Mouse (Mus musculus) midbrain, embryonic 14.5 days (tissue): Measurements from ENCODE around the gene Fam221b. TPM values are rescaled to one million over a fixed set of nuclear protein-coding genes. Genes with fewer than 3 reads are reported as not detected.

Experiments used
- ATAC-seq: fragments of 200-750 bp; cut with Nextera tagmentation; 2 replicates; pipeline ENCODE4 v1.8.0; 2017; ENCODE audit warnings: moderate number of reproducible peaks, moderate library complexity; ENCODE audit not compliant: low FRiP score, low TSS enrichment
- DNase-seq: peaks from one replicate; pipeline ENCODE4 v3.0.0-alpha.2; 2015
- H3K27ac ChIP-seq: fragments of 300-500 bp; sonication (generic); replicated peaks from 2 replicates; pipeline ENCODE4 v1.5.1; 2014; ENCODE audit warnings: mild to moderate bottlenecking, low read depth, low read length, moderate library complexity
- H3K27me3 ChIP-seq: fragments of 300-500 bp; sonication (generic); 2 replicates; pipeline ENCODE4 v1.6.1; 2014; ENCODE audit warnings: low read length, control low read depth, mixed read lengths; ENCODE audit not compliant: control insufficient read depth, insufficient read depth
- H3K36me3 ChIP-seq: fragments of 300-500 bp; sonication (generic); 2 replicates; pipeline ENCODE4 v1.6.1; 2014; ENCODE audit warnings: low read length, control low read depth; ENCODE audit not compliant: control insufficient read depth, insufficient read depth
- H3K4me1 ChIP-seq: fragments of 300-500 bp; sonication (generic); 2 replicates; pipeline ENCODE4 v1.6.1; 2014; ENCODE audit warnings: mild to moderate bottlenecking, antibody characterized with exemption, low read length, control low read depth; ENCODE audit not compliant: control insufficient read depth, insufficient read depth
- H3K4me2 ChIP-seq: fragments of 300-500 bp; sonication (generic); 2 replicates; pipeline ENCODE4 v1.6.1; 2014; ENCODE audit warnings: mild to moderate bottlenecking, low read length, moderate library complexity
- H3K4me3 ChIP-seq: fragments of 300-500 bp; sonication (generic); replicated peaks from 2 replicates; pipeline ENCODE4 v1.5.1; 2014; ENCODE audit warnings: low read depth, low read length
- H3K9ac ChIP-seq: fragments of 300-500 bp; sonication (generic); replicated peaks from 2 replicates; pipeline ENCODE4 v1.6.1; 2014; ENCODE audit warnings: mild to moderate bottlenecking, low read length, moderate library complexity
- H3K9me3 ChIP-seq: fragments of 300-500 bp; sonication (generic); 2 replicates; pipeline ENCODE4 v1.6.1; 2016; ENCODE audit warnings: low read length, control low read depth, mixed read lengths; ENCODE audit not compliant: control insufficient read depth
- WGBS: fragments of 180-500 bp; shearing (Covaris S2); extraction: QIAGEN DNeasy Blood & Tissue Kit; methylation state at CpG from one replicate; pipeline ENCODE4 v1.1.7; 2014; 5-methylcytosine and 5-hydroxymethylcytosine counted together
- polyA plus RNA-seq: library from polyadenylated mRNA; unstranded; fragments of >200 nt; fragmentation: Nextera tagmentation; extraction: Ambion mirVana; gene quantifications from 2 replicates; pipeline ENCODE4 v1.2.1, GENCODE M21; 2014

The Fam221b gene
- polyA plus RNA-seq, 1 experiment from 2014 or later, result 2.9 TPM

DNA sequence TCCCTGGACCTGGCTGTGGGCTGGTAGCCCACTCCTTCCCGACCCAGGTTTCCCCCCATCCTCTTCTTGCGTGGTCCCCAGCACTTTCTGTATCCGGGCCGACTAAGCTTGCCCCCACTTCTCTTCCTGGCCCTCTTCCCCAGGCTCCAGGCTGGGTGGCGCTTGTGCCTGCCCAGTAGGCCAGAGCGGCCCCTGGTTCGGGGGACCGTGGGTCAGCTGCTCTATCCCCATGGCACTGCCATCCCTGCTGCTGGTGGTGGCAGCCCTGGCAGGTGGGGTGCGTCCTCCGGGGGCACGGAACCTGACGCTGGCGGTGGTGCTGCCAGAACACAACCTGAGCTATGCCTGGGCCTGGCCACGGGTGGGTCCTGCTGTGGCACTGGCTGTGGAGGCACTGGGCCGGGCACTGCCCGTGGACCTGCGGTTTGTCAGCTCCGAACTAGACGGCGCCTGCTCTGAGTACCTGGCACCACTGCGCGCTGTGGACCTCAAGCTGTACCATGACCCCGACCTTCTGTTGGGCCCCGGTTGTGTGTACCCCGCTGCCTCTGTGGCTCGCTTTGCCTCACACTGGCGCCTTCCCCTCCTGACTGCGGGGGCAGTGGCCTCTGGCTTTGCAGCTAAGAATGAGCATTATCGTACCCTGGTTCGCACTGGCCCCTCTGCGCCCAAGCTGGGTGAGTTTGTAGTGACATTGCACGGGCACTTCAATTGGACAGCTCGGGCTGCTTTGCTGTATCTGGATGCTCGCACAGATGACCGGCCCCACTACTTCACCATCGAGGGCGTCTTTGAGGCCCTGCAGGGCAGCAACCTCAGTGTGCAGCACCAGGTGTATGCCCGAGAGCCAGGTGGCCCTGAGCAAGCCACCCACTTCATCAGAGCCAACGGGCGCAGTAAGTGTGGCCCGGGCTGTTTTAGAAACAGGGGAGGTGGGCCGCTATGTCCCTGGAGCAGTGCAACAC is 36.7 kb downstream of the Fam221b start:
- H3K4me1 ChIP-seq, result peaks cover 28% of the 10 kb centered on the region
- H3K36me3 ChIP-seq, result no peaks in the 10 kb centered on the region
- peak overlapping the region; percentile 88 for H3K4me2 ChIP-seq
- H3K27ac ChIP-seq, result peak overlapping the region; percentile 88
- peak; percentile 26 for ATAC-seq
- 43% methylated on average over 42 of the region's 42 CpGs for WGBS
- peak overlapping the region; percentile 56 for H3K4me3 ChIP-seq
- no peaks in the 10 kb centered on the region for H3K27me3 ChIP-seq
- H3K9ac ChIP-seq, result peak overlapping the region; percentile 95
- DNase-seq, result peak; percentile 27
- no peaks in the 10 kb centered on the region for H3K9me3 ChIP-seq

DNA sequence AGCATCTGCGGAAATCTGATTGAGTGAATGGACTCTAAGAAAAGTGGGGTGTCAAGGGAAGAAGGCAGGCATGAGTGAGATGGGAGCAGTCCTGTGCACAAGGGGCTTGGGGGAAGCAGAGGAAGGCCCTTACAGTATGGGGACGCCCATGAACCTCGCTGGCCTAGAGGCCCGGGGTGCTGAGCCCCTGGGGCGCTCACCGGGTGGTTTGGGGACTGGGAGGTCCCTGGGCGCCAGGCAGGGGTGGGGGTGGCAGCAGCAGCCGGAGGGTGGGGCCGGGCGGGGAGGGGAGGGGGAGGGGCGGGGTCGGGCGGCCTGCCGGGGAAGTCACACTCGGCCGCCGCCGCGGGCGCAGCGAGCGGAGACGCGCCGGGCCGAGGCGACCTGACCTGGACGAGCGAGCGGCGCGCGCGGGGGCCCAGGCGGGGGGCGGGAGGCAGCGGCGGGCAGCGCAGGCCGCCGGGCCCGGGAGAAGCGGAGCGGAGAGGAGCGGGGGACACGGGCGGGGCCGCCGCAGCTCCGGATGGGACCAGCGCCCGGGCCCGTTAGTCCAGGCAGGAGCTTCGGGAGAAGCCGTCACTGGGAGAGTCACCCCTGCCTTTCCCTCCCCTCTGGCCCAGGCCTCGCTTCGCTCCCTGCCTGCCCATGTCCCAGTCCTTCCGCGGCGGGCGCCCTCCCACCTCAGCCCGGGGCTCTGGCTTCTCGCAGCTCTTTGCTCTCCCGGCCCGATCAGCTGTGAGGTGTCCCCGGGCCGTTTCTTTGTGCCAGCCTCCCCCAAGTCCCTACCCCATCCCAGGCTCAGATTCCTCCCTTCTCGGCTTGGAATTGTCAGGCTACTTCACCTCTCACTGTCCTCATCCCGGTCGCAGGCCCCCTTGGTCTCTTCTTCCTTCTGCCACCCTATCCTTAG is 37.6 kb downstream of the Fam221b start, which contains the start of gene Npr2:
Npr2 (plus strand) TSS at position 890 of the 910 bp plus-strand sequence.
- Histone ChIP-seq H3K27me3 (no peaks in the 10 kb centered on the region), H3K9ac (peak within 1 kb of the TSS; percentile 95), H3K4me1 (peaks cover 28% of the 10 kb centered on the region), H3K27ac (peak within 1 kb of the TSS; percentile 88), H3K4me3 (peak within 1 kb of the TSS; percentile 56), H3K9me3 (no peaks in the 10 kb centered on the region), H3K36me3 (no peaks in the 10 kb centered on the region), H3K4me2 (peak within 1 kb of the TSS; percentile 88)
- DNase-seq, result peak; percentile 74
- peak; percentile 46 for ATAC-seq
- WGBS, result under 1% methylated on average over 60 of the region's 70 CpGs

DNA sequence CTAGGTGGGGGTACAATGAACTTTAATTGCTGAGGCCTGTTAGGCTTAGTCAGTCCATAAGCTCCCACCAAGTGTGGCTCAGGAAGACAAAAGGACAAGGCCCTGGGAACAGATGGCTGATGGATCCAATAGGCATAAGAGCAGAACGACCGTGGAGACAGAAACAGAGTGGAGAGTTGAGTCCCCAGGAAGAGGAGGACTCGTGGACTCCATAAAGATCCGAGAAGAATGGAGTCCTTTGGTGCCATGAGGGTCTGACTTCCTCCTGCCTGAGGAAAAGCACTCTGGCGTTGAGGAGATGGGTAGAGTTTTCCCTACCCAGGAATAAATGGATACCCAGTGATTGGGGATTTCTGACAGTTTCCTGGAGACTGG is 38.3 kb downstream of the Fam221b start:
- Histone ChIP-seq H3K4me2 (peak overlapping the region; percentile 88), H3K36me3 (no peaks in the 10 kb centered on the region), H3K9me3 (no peaks in the 10 kb centered on the region; the same call in 1 of the 2 replicates), H3K27ac (peak overlapping the region; percentile 88), H3K4me3 (peak overlapping the region; percentile 56), H3K9ac (peak overlapping the region; percentile 95), H3K4me1 (peaks cover 28% of the 10 kb centered on the region), H3K27me3 (no peaks in the 10 kb centered on the region)
- ATAC-seq, result peak; percentile 19; the same call in 1 of the 2 replicates
- 12% methylated on average over 5 of the region's 5 CpGs for WGBS
- peak; percentile 45 for DNase-seq

DNA sequence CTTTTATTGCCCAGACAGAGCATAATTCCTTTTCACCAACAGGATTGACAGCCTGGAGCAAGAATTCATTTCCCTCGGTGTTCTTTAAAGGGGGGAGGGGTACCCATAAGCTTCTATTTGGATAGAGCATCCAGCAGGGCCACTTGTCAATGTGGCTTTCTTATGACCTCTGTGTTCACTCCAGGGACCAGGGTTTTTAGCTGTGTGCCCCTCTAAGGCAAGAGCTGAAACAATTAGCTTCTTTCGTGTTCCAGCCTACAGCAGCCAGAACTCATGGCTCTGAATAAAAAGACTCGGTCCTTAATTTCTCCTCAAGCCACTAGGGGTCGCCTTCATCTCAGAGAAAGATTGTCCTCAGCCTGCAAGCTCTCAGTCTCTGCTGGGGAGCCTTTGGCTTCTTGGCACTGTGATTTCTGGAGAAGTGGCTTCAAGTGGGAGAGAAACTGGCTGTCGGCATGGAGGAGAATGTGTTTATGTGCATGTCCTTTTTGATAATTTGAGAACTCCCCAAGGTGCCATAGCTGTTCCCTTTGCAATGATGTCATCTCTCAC is 38.8 kb downstream of the Fam221b start:
- 0 out of 2 replicates have a peak overlapping the region, but pooled peaks have one; percentile 4 for H3K9ac ChIP-seq
- H3K27ac ChIP-seq, result peak overlapping the region; percentile 88
- H3K4me2 ChIP-seq, result peak overlapping the region; percentile 39
- no peaks in the 10 kb centered on the region for H3K36me3 ChIP-seq
- H3K27me3 ChIP-seq, result no peaks in the 10 kb centered on the region
- H3K9me3 ChIP-seq, result peaks cover 3% of the 10 kb centered on the region; the same call in 1 of the 2 replicates
- H3K4me1 ChIP-seq, result peaks cover 28% of the 10 kb centered on the region
- WGBS, result 0% methylated on average over 5 of the region's 5 CpGs
- no peak overlapping the region; the same call in 1 of the 2 replicates for H3K4me3 ChIP-seq
- ATAC-seq, result peak; percentile 63
- DNase-seq, result peak; percentile 95

DNA sequence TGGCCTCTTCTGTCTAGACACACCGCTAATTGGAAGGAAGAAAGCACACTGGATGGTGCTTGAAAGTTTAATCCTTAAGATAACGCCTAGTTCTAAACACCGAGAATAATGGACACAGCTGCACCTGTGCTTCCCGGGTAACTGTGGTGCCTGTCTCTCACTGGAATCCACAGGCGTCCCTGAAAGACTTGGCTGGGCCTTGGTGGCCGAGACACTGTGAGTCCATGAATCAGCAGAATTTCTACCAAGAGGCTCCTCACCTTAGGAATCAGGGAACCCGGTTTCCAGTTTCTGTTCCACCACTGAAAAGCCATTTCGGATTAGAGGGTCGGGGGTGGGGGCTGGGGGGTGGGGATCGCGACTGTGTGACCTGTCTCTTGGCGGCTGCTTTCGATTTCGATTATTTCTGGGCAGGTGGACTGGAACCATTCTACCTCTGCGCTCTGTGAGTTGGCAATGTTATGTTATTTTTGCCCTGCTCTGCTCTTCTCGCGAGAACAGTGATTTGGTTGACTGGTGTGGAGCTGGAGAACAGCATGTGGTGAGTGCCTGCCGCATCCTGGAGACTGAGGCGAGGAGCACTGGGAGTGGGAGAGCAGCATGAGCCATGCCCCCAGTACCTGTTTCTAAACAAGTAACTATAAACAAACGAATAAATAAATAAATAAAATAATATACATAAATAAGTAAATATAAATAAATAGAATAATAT is 39.7 kb downstream of the Fam221b start:
- H3K4me2 ChIP-seq, result no peak overlapping the region
- H3K4me1 ChIP-seq, result peaks cover 28% of the 10 kb centered on the region
- H3K36me3 ChIP-seq, result no peaks in the 10 kb centered on the region
- no peak overlapping the region for H3K9ac ChIP-seq
- H3K9me3 ChIP-seq, result peaks cover 3% of the 10 kb centered on the region; the same call in 1 of the 2 replicates
- 36% methylated on average over 20 of the region's 20 CpGs for WGBS
- DNase-seq (peak; percentile 74), ATAC-seq (no peak)
- no peak overlapping the region for H3K4me3 ChIP-seq
- H3K27ac ChIP-seq, result no peak overlapping the region
- no peaks in the 10 kb centered on the region for H3K27me3 ChIP-seq

DNA sequence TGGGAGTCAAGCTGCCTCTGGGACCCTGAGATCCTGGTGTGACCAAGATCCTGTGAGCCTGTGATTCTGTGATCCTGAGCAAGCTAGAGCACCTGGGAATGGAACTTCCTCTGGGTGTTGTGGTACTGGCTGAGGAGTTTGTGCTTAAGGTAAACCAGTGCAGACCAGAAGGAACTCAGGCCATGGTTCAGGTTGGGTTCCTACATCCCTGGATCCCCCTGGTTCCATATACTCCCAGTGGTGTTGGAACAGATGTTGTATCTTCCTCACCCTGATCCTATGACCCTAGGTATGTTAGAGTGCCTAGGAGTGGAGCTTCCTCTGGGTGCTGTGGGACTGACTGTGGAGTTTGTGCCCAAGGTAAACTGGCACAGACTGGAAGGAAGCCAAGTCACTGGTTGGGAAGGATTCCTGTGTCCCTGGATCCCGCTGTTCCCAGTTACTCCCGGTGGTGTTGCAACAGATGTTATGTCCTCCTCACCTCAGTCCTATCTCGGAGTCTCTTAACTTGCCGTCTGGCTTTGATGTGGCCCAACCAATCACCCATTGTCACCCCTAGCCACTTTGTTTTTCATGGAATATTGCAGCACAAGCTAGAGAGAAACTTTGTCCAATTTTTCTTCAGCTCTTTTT is 48.7 kb downstream of the Fam221b start:
- H3K9ac ChIP-seq, result no peak overlapping the region
- DNase-seq, result no peak
- no peaks in the 10 kb centered on the region for H3K4me1 ChIP-seq
- no peaks in the 10 kb centered on the region for H3K36me3 ChIP-seq
- H3K9me3 ChIP-seq, result peaks cover 6% of the 10 kb centered on the region; the same call in 1 of the 2 replicates
- H3K27ac ChIP-seq, result no peak overlapping the region
- no peaks in the 10 kb centered on the region for H3K27me3 ChIP-seq
- H3K4me3 ChIP-seq, result no peak overlapping the region
- no peak for ATAC-seq
- 88% methylated on average over 4 of the region's 4 CpGs for WGBS
- no peak overlapping the region for H3K4me2 ChIP-seq

DNA sequence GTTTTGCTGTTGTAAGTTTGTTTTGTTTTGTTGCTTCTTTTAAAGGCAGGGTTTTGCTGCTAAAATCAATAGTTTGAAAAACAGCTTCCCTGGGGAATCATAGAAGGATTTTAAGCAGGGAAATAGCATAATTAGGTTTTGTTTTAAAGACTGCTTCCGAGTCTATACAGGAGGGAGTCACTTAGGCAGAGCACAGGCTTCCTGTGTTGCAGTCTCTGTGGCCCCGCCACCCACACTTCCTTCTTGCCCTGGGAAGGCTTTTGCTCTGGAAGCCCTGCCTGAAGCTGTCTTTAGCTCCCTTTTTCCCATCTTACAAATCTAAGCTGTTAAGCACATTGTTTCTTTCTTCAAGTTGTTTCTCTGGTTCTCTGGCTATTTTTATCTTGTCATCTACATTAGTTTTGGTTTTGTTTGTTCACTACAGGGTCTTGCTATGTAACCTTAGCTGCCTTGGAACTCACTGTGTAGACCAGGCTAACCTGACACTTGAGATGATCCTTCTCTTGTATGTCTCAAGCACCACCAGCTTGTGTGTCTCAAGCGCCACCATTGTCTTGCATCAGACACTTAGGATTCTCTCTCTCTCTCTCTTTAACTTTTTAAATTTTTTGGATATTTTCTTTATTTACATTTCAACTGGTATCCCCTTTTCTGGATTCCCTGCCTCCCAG is 55.8 kb downstream of the Fam221b start:
- Histone ChIP-seq H3K4me3 (no peak overlapping the region), H3K4me1 (no peaks in the 10 kb centered on the region), H3K9ac (no peak overlapping the region), H3K27ac (no peak overlapping the region), H3K36me3 (no peaks in the 10 kb centered on the region), H3K4me2 (no peak overlapping the region), H3K9me3 (no peaks in the 10 kb centered on the region), H3K27me3 (no peaks in the 10 kb centered on the region)
- 70% methylated on average over 3 of the region's 3 CpGs for WGBS
- no peak for ATAC-seq
- no peak for DNase-seq
